Mouse (Mus musculus): ENCODE measurements around the gene Gstp3.
"Not testable (repeated sequence)": the region's sequence is repeated elsewhere in the genome, so short reads cannot be mapped to it uniquely, and the experiment has no call there.

Gstp3 gene

GRCm38 (mm10) chr19:4037154-4037787 lies 22.1 kb downstream of the Gstp3 start:
- not testable (repeated sequence) for DNase-seq

- DNase-seq, result no peak
Measured at GRCm38 (mm10) chr19:4036327-4037045, 22.9 kb downstream of the Gstp3 start.

- DNase-seq, result no peak
Measured at GRCm38 (mm10) chr19:4033742-4034141, 25.6 kb downstream of the Gstp3 start.

- no peak for DNase-seq
Measured at GRCm38 (mm10) chr19:4033298-4033697, 26.1 kb downstream of the Gstp3 start.

- no peak for DNase-seq
Measured at GRCm38 (mm10) chr19:4032668-4033067, 26.7 kb downstream of the Gstp3 start.

DNA sequence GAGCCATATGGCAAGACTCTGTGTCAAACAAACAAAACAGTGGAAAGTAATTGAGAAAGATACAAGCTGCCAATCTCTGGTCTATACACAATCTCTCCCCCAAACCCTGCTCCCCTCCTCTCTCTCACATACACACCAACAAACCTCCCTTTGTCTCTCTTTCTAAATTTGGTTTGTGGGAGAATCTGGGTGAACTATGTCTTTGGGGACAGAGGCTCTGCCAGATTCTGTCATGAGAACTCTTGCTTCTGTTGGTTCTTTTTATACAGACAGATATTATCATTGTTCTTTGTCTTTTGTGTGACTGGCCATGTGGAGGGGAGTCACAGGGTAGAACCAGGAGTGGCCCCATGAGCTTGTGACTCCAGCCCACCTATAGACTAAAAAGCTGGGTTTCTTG lies 31.8 kb downstream of the Gstp3 start:
- DNase-seq, result no peak

- DNase-seq, result no peak
Measured at GRCm38 (mm10) chr19:4023185-4023584, 36.2 kb downstream of the Gstp3 start.

DNA sequence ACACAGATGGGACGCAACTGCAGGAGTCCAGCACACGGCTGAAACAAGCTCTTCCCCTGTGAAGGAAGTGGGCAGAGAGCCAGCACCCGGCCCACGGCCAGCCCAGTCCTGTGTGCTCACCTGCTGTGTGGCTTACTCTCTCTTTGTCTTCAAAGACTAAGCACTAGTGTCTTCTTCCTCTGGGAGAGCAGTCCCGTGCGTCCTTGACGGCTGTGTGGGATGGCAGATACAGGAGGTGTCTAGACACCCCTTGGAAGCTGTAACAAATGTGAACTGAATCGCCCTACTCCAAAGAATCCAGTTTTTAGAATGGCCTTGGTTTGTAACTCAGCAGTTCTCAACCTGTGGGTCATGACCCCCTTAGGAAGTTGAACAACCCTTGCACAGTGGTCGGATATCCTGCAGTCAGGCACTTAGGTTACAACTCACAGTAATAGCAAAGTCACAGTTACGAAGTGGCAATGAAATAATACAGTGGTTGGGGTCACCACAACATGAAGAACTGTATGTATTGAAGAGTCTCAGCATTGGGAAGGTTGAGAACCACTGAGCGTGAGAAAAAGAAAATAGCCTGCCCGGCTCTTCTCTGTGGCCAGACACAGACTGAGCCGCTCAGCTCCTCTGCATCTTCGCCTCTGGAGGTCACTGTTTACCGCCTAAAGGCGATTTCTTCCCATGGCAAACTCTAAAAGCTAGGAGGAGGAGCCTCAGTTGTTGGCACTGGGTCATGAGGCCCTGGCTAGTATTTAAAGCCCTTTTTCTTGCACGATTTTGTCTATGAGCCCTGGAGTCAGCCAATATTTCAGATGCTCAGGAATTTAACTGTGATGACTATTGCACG lies 40.4 kb downstream of the Gstp3 start:
- peak; percentile 98 for DNase-seq

DNA sequence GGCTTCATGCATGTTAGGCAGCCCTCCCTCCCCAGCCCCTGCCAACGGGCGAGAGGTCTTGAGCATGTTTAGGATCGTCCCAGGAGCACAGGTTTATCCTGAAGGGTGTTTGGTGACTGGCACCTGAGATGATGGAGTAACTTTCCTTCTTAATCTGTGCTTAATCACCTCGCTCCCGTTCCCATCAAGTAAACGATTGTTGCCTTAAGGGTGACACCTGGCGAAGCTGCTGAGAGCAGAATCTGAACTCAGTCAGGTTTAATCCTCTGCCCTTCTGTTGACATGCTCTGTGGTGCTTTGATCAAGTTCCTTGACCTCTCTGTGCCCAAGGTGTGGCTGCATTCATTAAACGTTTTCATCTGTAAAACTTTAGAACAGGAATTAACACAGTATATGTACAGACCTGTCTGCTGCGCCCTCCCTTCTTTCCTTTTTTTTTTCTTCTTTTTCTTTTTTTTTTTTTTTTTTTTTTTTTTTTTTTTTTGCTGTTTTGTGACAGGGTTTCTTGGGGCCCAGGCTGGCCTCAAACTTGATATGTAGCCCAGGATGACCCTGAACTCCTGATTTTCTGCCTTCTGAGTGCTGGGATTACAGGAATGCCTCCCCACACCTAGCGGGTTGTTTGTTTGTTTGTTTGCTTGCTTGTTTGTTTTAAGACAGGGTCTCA lies 41.3 kb downstream of the Gstp3 start:
- no peak for DNase-seq

GRCm38 (mm10) chr19:4015635-4016034 lies 43.7 kb downstream of the Gstp3 start:
- DNase-seq, result peak; percentile 86

GRCm38 (mm10) chr19:4014802-4015201 lies 44.6 kb downstream of the Gstp3 start:
- DNase-seq, result peak; percentile 90

- DNase-seq, result no peak
Measured at GRCm38 (mm10) chr19:4013066-4013465, 46.3 kb downstream of the Gstp3 start.

DNA sequence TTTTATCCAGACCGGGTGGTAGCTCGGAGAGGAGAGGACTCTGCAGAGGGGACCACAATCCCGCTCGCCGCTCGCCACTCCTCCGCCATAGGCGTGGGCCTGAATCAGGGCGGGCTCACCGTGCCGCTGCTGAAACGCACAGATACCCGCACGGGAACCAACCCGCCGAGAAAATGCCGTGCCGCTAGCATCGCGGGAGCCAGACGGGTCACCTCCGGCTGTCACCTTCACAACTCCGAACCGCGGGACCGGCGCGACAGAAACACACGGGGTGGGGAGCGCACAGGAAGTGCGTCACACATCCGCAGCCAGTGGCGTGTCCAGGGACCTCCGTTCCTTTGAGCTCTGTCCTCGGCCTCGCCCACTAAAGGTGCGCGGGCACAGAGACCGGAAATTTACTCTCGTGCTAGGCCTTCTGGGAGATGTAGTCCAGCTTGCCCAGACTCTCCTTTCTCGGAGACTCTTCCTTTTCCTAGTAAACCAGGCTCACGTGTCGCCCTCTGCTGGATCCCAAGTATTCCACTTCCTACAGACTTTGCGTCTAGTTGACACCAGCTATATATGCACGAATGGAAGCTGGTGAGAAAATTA lies 46.8 kb downstream of the Gstp3 start, which contains the start of gene Ndufv1:
Ndufv1 (minus strand) TSS at position 375 of the 591 bp plus-strand sequence.
- DNase-seq, result peak; percentile 100

DNA sequence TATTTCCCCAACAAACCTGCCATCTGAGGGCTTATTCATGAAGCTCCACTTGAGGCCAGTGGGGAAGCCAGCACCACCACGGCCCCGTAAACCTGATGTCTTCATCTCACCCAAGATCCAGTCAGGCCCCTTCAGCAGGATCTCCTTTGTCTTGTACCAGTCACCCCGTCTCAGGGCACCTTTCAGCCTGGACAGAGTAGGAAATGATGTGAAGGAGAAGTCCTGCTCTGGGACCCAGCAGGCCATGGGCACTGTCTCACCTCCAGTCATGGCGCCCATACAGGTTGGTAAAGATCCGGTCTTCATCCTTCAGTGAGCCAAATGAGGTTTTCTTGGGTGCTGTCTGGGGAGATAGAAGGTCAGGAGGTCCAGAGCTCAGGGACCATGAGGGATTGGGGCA lies 48.3 kb downstream of the Gstp3 start:
- DNase-seq, result peak; percentile 91

All from heart, adult 11 months (tissue).